Mouse (Mus musculus): Measurements from ENCODE around the gene Pbx1. TPM values are rescaled to one million over a fixed set of nuclear protein-coding genes. Genes with fewer than 3 reads are reported as not detected.

The Pbx1 gene
- polyA plus RNA-seq, 2 experiments = 26.5 to 48.2 TPM

GRCm38 (mm10) chr1:168406291-168406675, 25.8 kb downstream of the Pbx1 start:
- no peak for ATAC-seq (ENCODE audit: low FRiP score, low read depth)
- Histone ChIP-seq H3K4me2 (replicated peaks; ENCODE audit: low read depth, low read length, severe bottlenecking) (no peak overlapping the region), H3K27ac (replicated peaks; ENCODE audit: low read depth, low read length) (no peak overlapping the region), H3K27me3 (ENCODE audit: control insufficient read depth, insufficient read depth, low read length) (no peaks in the 10 kb centered on the region), H3K4me1 (ENCODE audit: control insufficient read depth, insufficient read depth, low read length) (peaks cover 44% of the 10 kb centered on the region), H3K36me3 (ENCODE audit: control insufficient read depth, insufficient read depth, low read length) (peaks cover 5% of the 10 kb centered on the region; the same call in 1 of the 2 replicates), H3K4me3 (replicated peaks; ENCODE audit: low read length) (no peak overlapping the region), H3K9me3 (ENCODE audit: control insufficient read depth, low read length) (no peaks in the 10 kb centered on the region), H3K9ac (ENCODE audit: low read depth, low read length, severe bottlenecking) (no peak overlapping the region)
- TF ChIP-seq POLR2A (IDR thresholded peaks at IDR 0.05; ENCODE audit: borderline replicate concordance, extremely low read depth, insufficient read depth, insufficient read length) = no peak
- DNase-seq (ENCODE audit: low spot score) = no peak
- WGBS = 49% methylated on average over 8 of the region's 8 CpGs

GRCm38 (mm10) chr1:168405645-168406290, 26.3 kb downstream of the Pbx1 start:
- ATAC-seq (ENCODE audit: low FRiP score, low read depth) = peak; percentile 31; the same call in 1 of the 2 replicates
- no peak for TF ChIP-seq POLR2A (IDR thresholded peaks at IDR 0.05; ENCODE audit: borderline replicate concordance, extremely low read depth, insufficient read depth, insufficient read length)
- no peak overlapping the region for H3K4me2 ChIP-seq (replicated peaks; ENCODE audit: low read depth, low read length, severe bottlenecking)
- no peaks in the 10 kb centered on the region for H3K27me3 ChIP-seq (ENCODE audit: control insufficient read depth, insufficient read depth, low read length)
- WGBS = 17% methylated on average over 11 of the region's 12 CpGs
- peaks cover 40% of the 10 kb centered on the region for H3K4me1 ChIP-seq (ENCODE audit: control insufficient read depth, insufficient read depth, low read length)
- no peaks in the 10 kb centered on the region for H3K9me3 ChIP-seq (ENCODE audit: control insufficient read depth, low read length)
- no peak overlapping the region for H3K27ac ChIP-seq (replicated peaks; ENCODE audit: low read depth, low read length)
- DNase-seq (ENCODE audit: low spot score) = no peak
- H3K9ac ChIP-seq (ENCODE audit: low read depth, low read length, severe bottlenecking) = no peak overlapping the region
- H3K36me3 ChIP-seq (ENCODE audit: control insufficient read depth, insufficient read depth, low read length) = peaks cover 5% of the 10 kb centered on the region; the same call in 1 of the 2 replicates
- no peak overlapping the region for H3K4me3 ChIP-seq (replicated peaks; ENCODE audit: low read length)

- no peak overlapping the region for H3K27ac ChIP-seq (replicated peaks; ENCODE audit: low read depth, low read length)
- peaks cover 2% of the 10 kb centered on the region; the same call in 1 of the 2 replicates for H3K36me3 ChIP-seq (ENCODE audit: control insufficient read depth, insufficient read depth, low read length)
- ATAC-seq (ENCODE audit: low FRiP score, low read depth) (no peak), DNase-seq (ENCODE audit: low spot score) (no peak)
- H3K4me2 ChIP-seq (replicated peaks; ENCODE audit: low read depth, low read length, severe bottlenecking) = no peak overlapping the region
- no peak overlapping the region for H3K9ac ChIP-seq (ENCODE audit: low read depth, low read length, severe bottlenecking)
- no peaks in the 10 kb centered on the region for H3K9me3 ChIP-seq (ENCODE audit: control insufficient read depth, low read length)
- 59% methylated on average over 2 of the region's 2 CpGs for WGBS
- H3K4me1 ChIP-seq (ENCODE audit: control insufficient read depth, insufficient read depth, low read length) = peaks cover 27% of the 10 kb centered on the region
- no peak for TF ChIP-seq POLR2A (IDR thresholded peaks at IDR 0.05; ENCODE audit: borderline replicate concordance, extremely low read depth, insufficient read depth, insufficient read length)
- H3K4me3 ChIP-seq (replicated peaks; ENCODE audit: low read length) = no peak overlapping the region
- H3K27me3 ChIP-seq (ENCODE audit: control insufficient read depth, insufficient read depth, low read length) = no peaks in the 10 kb centered on the region
Observed at GRCm38 (mm10) chr1:168403529-168403928, 28.5 kb downstream of the Pbx1 start.

- H3K4me1 ChIP-seq (ENCODE audit: control insufficient read depth, insufficient read depth, low read length) = peaks cover 27% of the 10 kb centered on the region
- 33% methylated on average over 7 of the region's 7 CpGs for WGBS
- H3K4me3 ChIP-seq (replicated peaks; ENCODE audit: low read length) = no peak overlapping the region
- no peak for TF ChIP-seq POLR2A (IDR thresholded peaks at IDR 0.05; ENCODE audit: borderline replicate concordance, extremely low read depth, insufficient read depth, insufficient read length)
- no peaks in the 10 kb centered on the region for H3K27me3 ChIP-seq (ENCODE audit: control insufficient read depth, insufficient read depth, low read length)
- no peak overlapping the region for H3K9ac ChIP-seq (ENCODE audit: low read depth, low read length, severe bottlenecking)
- H3K4me2 ChIP-seq (replicated peaks; ENCODE audit: low read depth, low read length, severe bottlenecking) = no peak overlapping the region
- DNase-seq (ENCODE audit: low spot score) (peak; percentile 78), ATAC-seq (ENCODE audit: low FRiP score, low read depth) (peak; percentile 32; the same call in 1 of the 2 replicates)
- no peaks in the 10 kb centered on the region for H3K9me3 ChIP-seq (ENCODE audit: control insufficient read depth, low read length)
- no peak overlapping the region for H3K27ac ChIP-seq (replicated peaks; ENCODE audit: low read depth, low read length)
- H3K36me3 ChIP-seq (ENCODE audit: control insufficient read depth, insufficient read depth, low read length) = peaks cover 2% of the 10 kb centered on the region; the same call in 1 of the 2 replicates
Observed at GRCm38 (mm10) chr1:168402683-168403082, 29.4 kb downstream of the Pbx1 start.

- H3K4me2 ChIP-seq (replicated peaks; ENCODE audit: low read depth, low read length, severe bottlenecking) = no peak overlapping the region
- no peaks in the 10 kb centered on the region for H3K9me3 ChIP-seq (ENCODE audit: control insufficient read depth, low read length)
- H3K4me3 ChIP-seq (replicated peaks; ENCODE audit: low read length) = no peak overlapping the region
- no peak overlapping the region for H3K27ac ChIP-seq (replicated peaks; ENCODE audit: low read depth, low read length)
- no peak for DNase-seq (ENCODE audit: low spot score)
- 64% methylated on average over 3 of the region's 3 CpGs for WGBS
- no peak overlapping the region for H3K9ac ChIP-seq (ENCODE audit: low read depth, low read length, severe bottlenecking)
- no peak for TF ChIP-seq POLR2A (IDR thresholded peaks at IDR 0.05; ENCODE audit: borderline replicate concordance, extremely low read depth, insufficient read depth, insufficient read length)
- peaks cover 10% of the 10 kb centered on the region for H3K36me3 ChIP-seq (ENCODE audit: control insufficient read depth, insufficient read depth, low read length)
- peaks cover 28% of the 10 kb centered on the region for H3K4me1 ChIP-seq (ENCODE audit: control insufficient read depth, insufficient read depth, low read length)
- no peak for ATAC-seq (ENCODE audit: low FRiP score, low read depth)
- H3K27me3 ChIP-seq (ENCODE audit: control insufficient read depth, insufficient read depth, low read length) = no peaks in the 10 kb centered on the region
Observed at GRCm38 (mm10) chr1:168395523-168396159, 36.4 kb downstream of the Pbx1 start.
